Mouse (Mus musculus) kidney, embryonic 15.5 days (tissue): ENCODE measurements around the gene Ticam1. TPM values are rescaled to one million over a fixed set of nuclear protein-coding genes. Genes with fewer than 3 reads are reported as not detected.
"Not testable (repeated sequence)": the region's sequence is repeated elsewhere in the genome, so short reads cannot be mapped to it uniquely, and the experiment has no call there.

Source experiments
- ATAC-seq: fragments of 200-750 bp; cut with Nextera tagmentation; replicated peaks from 2 replicates; pipeline ENCODE4 v1.8.0; 2017; ENCODE audit warnings: moderate TSS enrichment; ENCODE audit not compliant: low FRiP score
- H3K27ac ChIP-seq: fragments of 300-500 bp; sonication (generic); 2 replicates; pipeline ENCODE4 v1.5.1; 2015; ENCODE audit warnings: mild to moderate bottlenecking, inconsistent platforms
- H3K27me3 ChIP-seq: fragments of 300-500 bp; sonication (generic); 2 replicates; pipeline ENCODE4 v1.6.1; 2015; ENCODE audit warnings: inconsistent platforms
- H3K36me3 ChIP-seq: fragments of 300-500 bp; sonication (generic); 2 replicates; pipeline ENCODE4 v1.6.1; 2015; ENCODE audit warnings: inconsistent platforms
- H3K4me1 ChIP-seq: fragments of 300-500 bp; sonication (generic); 2 replicates; pipeline ENCODE4 v1.6.1; 2015; ENCODE audit warnings: inconsistent platforms
- H3K4me2 ChIP-seq: fragments of 300-500 bp; sonication (generic); 2 replicates; pipeline ENCODE4 v1.6.1; 2015; ENCODE audit warnings: moderate library complexity, mild to moderate bottlenecking, inconsistent platforms
- H3K4me3 ChIP-seq: fragments of 300-500 bp; sonication (generic); replicated peaks from 2 replicates; pipeline ENCODE4 v1.5.1; 2015; ENCODE audit warnings: mild to moderate bottlenecking, inconsistent platforms
- H3K9ac ChIP-seq: fragments of 300-500 bp; sonication (generic); 2 replicates; pipeline ENCODE4 v1.6.1; 2015; ENCODE audit warnings: mild to moderate bottlenecking, inconsistent platforms
- H3K9me3 ChIP-seq: fragments of 300-500 bp; sonication (generic); replicated peaks from 2 replicates; pipeline ENCODE4 v1.6.1; 2016; ENCODE audit warnings: inconsistent platforms
- WGBS: fragments of 180-500 bp; shearing (Covaris S2); methylation state at CpG from one replicate; pipeline ENCODE4 v1.1.7; 2015; ENCODE audit warnings: mixed read lengths; 5-methylcytosine and 5-hydroxymethylcytosine counted together
- polyA plus RNA-seq: library from polyadenylated mRNA; unstranded; fragments of >200 nt; fragmentation: Nextera tagmentation; extraction: Ambion mirVana; gene quantifications from 2 replicates; pipeline ENCODE4 v1.2.1, GENCODE M21; 2015

Ticam1 gene
- polyA plus RNA-seq, 1 experiment from 2014 or later = 6.0 TPM

- Histone ChIP-seq H3K4me2 (peak overlapping the region; percentile 93; the same call in 1 of the 2 replicates), H3K4me1 (peaks cover 53% of the 10 kb centered on the region), H3K36me3 (peaks cover 53% of the 10 kb centered on the region), H3K4me3 (peak overlapping the region; percentile 71; the same call in 1 of the 2 replicates)
- not testable (repeated sequence) for H3K27ac ChIP-seq, H3K9me3 ChIP-seq, ATAC-seq, H3K9ac ChIP-seq, H3K27me3 ChIP-seq
- WGBS = 89% methylated on average over 19 of the region's 19 CpGs
Observed at GRCm38 (mm10) chr17:56258269-56258668, 18.3 kb downstream of the Ticam1 start.

- peak overlapping the region; percentile 85 for H3K27ac ChIP-seq
- no peaks in the 10 kb centered on the region for H3K27me3 ChIP-seq
- peaks cover 53% of the 10 kb centered on the region for H3K4me1 ChIP-seq
- H3K36me3 ChIP-seq = peaks cover 44% of the 10 kb centered on the region
- no peaks in the 10 kb centered on the region for H3K9me3 ChIP-seq
- peak overlapping the region; percentile 67 for H3K9ac ChIP-seq
- 7% methylated on average over 58 of the region's 58 CpGs for WGBS
- peak; percentile 1; the same call in 1 of the 2 replicates for ATAC-seq
- peak overlapping the region; percentile 71 for H3K4me3 ChIP-seq
- peak overlapping the region; percentile 93 for H3K4me2 ChIP-seq
Observed at GRCm38 (mm10) chr17:56257181-56257894, 19.2 kb downstream of the Ticam1 start.

- peak within 1 kb of the TSS; percentile 67 for H3K9ac ChIP-seq
- peak; percentile 91 for ATAC-seq
- H3K4me2 ChIP-seq = peak within 1 kb of the TSS; percentile 93
- no peaks in the 10 kb centered on the region for H3K27me3 ChIP-seq
- H3K9me3 ChIP-seq = no peaks in the 10 kb centered on the region
- H3K36me3 ChIP-seq = peaks cover 36% of the 10 kb centered on the region
- H3K27ac ChIP-seq = peak within 1 kb of the TSS; percentile 97
- H3K4me1 ChIP-seq = peaks cover 51% of the 10 kb centered on the region
- H3K4me3 ChIP-seq = peak within 1 kb of the TSS; percentile 71
- under 1% methylated on average over 28 of the region's 28 CpGs for WGBS
Observed at GRCm38 (mm10) chr17:56256239-56256881, 20.2 kb downstream of the Ticam1 start, which contains the start of gene Fem1a. Gene Fem1a (plus strand): TSS chr17:56256810.

DNA sequence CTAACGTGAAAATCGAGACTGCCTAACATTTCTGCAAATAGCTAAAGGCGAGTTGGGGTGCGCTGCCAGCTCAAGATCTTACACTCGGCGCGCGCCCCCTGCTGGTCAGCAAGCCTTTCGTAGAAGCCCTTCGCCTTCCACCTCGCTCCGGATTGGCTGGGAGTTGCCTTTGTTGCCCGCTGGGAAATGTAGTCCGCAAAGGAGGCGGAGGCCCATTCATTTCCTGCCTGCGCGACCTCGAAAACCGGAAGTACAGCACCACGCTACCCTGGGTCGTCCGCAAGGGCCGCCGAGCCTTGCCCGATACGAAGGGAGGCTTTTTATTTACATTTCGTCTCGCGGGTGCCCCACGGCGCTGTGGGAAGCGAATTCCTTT is 20.7 kb downstream of the Ticam1 start:
- under 1% methylated on average over 32 of the region's 32 CpGs for WGBS

DNA sequence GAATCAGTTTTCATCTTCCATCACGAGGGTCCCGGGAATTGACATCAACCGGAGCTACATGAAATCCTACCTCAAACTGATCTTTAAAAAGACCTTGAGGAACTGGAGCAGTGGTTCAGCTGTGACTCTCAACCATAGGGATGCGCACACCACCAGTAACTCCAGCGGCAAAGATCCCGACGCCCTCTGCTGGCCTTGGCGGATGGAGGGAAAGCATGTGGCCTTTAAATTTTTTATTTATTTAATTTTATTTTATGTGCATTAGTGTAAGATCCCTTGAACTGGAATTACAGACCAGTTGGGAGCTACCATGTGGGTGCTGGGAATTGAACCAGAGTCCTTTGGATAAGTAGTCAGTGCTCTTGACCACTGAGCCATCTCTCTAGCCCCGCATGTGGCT is 21.2 kb downstream of the Ticam1 start:
- H3K27me3 ChIP-seq = no peaks in the 10 kb centered on the region
- WGBS = 18% methylated on average over 9 of the region's 9 CpGs
- H3K4me3 ChIP-seq = peak overlapping the region; percentile 71
- peaks cover 48% of the 10 kb centered on the region for H3K4me1 ChIP-seq
- H3K27ac ChIP-seq = peak overlapping the region; percentile 54
- H3K36me3 ChIP-seq = peaks cover 27% of the 10 kb centered on the region
- H3K9ac ChIP-seq = no peak overlapping the region
- peak overlapping the region; percentile 66 for H3K4me2 ChIP-seq
- no peaks in the 10 kb centered on the region for H3K9me3 ChIP-seq
- no peak for ATAC-seq

More for the DNA sequence above, 20.7 kb downstream of the Ticam1 start:
- Histone ChIP-seq H3K9ac (peak overlapping the region; percentile 53), H3K27ac (peak overlapping the region; percentile 97), H3K4me1 (peaks cover 50% of the 10 kb centered on the region), H3K27me3 (no peaks in the 10 kb centered on the region), H3K4me3 (peak overlapping the region; percentile 71), H3K4me2 (peak overlapping the region; percentile 66), H3K36me3 (peaks cover 31% of the 10 kb centered on the region), H3K9me3 (no peaks in the 10 kb centered on the region)
- peak; percentile 92 for ATAC-seq

- ATAC-seq = no peak
- H3K4me1 ChIP-seq = peaks cover 40% of the 10 kb centered on the region
- H3K4me2 ChIP-seq = no peak overlapping the region
- no peaks in the 10 kb centered on the region for H3K9me3 ChIP-seq
- H3K36me3 ChIP-seq = peaks cover 19% of the 10 kb centered on the region
- H3K9ac ChIP-seq = no peak overlapping the region
- 84% methylated on average over 4 of the region's 4 CpGs for WGBS
- no peak overlapping the region for H3K27ac ChIP-seq
- H3K4me3 ChIP-seq = no peak overlapping the region
- no peaks in the 10 kb centered on the region for H3K27me3 ChIP-seq
Observed at GRCm38 (mm10) chr17:56254695-56255094, 21.9 kb downstream of the Ticam1 start.

DNA sequence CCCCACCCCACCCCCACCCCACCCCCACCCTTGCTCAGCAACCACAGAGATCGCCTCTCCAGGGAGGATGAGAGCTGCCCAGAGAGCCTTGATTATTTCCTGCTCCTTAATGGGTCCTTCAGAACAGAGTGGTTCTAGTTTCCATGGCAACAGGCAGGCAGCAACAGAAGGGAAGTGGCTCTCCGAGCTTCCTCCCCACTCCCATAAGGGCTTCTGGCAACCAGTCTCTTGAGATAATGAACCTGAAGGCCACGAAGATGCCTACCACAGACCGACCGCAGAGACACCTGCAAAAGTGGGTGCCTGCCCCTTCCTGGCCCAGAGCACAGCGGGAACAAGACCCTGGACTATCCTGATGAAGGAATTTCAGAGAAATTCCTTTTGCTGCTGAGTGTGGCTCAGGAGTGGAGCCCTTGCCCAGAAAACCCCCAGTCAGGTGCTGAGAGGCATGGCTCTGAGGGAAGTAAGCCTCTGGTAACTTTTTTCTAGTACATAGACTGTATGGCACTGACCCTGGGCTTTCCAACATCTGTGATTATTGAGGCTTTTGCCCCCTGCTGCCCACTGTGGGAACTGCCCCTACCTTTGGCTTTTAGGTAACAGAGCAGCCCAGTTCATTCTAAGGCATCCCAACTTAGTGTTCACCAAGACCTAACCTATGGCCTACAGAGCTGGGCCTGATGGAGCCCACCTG is 25.3 kb downstream of the Ticam1 start:
- 24% methylated on average over 6 of the region's 6 CpGs for WGBS
- H3K27ac ChIP-seq = 0 out of 2 replicates have a peak overlapping the region, but pooled peaks have one; percentile 27
- 0 out of 2 replicates have a peak overlapping the region, but pooled peaks have one; percentile 28 for H3K4me2 ChIP-seq
- no peaks in the 10 kb centered on the region for H3K9me3 ChIP-seq
- peaks cover 15% of the 10 kb centered on the region for H3K4me1 ChIP-seq
- H3K9ac ChIP-seq = no peak overlapping the region
- H3K27me3 ChIP-seq = no peaks in the 10 kb centered on the region
- no peak for ATAC-seq
- H3K36me3 ChIP-seq = no peaks in the 10 kb centered on the region
- no peak overlapping the region for H3K4me3 ChIP-seq

- WGBS = 68% methylated on average over 7 of the region's 7 CpGs
- no peak for ATAC-seq
- no peak overlapping the region for H3K9ac ChIP-seq
- 0 out of 2 replicates have a peak, but pooled peaks cover 3% of the 10 kb centered on the region for H3K4me1 ChIP-seq
- H3K9me3 ChIP-seq = no peaks in the 10 kb centered on the region
- no peaks in the 10 kb centered on the region for H3K36me3 ChIP-seq
- H3K4me2 ChIP-seq = no peak overlapping the region
- H3K27ac ChIP-seq = no peak overlapping the region
- H3K27me3 ChIP-seq = peaks cover 9% of the 10 kb centered on the region
- H3K4me3 ChIP-seq = no peak overlapping the region
Observed at GRCm38 (mm10) chr17:56245608-56246007, 31.0 kb downstream of the Ticam1 start.

DNA sequence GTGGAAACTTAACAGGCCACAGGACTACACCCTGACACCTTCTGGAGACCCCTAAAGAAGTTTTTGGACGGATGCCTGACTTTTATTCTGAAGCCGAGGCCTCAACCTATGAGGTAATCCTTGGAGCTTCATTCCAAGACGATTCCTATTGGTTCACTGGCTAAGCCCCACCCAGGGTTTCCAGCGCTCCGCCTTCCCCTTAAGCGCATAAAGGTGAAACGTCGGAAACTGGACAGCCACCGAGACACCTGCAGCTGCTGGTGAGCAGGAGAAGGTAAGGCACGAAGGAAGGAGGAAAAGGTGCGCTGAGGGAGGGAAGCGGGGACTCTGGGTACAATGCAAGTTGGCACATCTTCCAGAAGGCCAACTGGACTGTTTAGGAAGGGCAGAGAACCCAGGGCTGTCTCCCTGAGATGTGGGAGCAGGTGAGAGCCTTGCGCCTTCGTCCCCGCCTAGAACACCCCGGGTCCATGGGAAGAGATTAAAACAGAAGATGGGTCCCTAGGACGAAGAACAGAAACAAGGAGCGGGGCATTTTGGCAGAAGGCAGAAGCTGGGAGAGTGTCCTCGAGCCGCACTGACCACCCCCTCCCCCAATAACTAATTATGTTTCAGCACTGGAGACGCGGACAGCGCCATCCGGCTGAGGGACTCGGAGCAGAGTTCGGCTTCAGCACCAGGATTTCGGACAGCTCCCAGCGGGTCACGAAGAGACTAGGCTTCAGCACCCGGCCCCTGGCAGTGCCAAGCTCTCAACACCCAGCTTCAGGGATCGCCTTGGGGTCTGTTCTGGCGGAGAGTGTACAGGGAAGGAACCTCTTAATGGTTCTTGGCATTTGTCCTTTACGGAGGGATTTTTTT is 34.8 kb downstream of the Ticam1 start:
- Histone ChIP-seq H3K27me3 (peaks cover 14% of the 10 kb centered on the region), H3K9ac (no peak overlapping the region), H3K27ac (no peak overlapping the region), H3K4me2 (no peak overlapping the region), H3K4me3 (peak overlapping the region; percentile 1; the same call in 1 of the 2 replicates), H3K9me3 (no peaks in the 10 kb centered on the region), H3K4me1 (0 out of 2 replicates have a peak, but pooled peaks cover 3% of the 10 kb centered on the region), H3K36me3 (no peaks in the 10 kb centered on the region)
- peak; percentile 86 for ATAC-seq
- WGBS = under 1% methylated on average over 33 of the region's 33 CpGs

DNA sequence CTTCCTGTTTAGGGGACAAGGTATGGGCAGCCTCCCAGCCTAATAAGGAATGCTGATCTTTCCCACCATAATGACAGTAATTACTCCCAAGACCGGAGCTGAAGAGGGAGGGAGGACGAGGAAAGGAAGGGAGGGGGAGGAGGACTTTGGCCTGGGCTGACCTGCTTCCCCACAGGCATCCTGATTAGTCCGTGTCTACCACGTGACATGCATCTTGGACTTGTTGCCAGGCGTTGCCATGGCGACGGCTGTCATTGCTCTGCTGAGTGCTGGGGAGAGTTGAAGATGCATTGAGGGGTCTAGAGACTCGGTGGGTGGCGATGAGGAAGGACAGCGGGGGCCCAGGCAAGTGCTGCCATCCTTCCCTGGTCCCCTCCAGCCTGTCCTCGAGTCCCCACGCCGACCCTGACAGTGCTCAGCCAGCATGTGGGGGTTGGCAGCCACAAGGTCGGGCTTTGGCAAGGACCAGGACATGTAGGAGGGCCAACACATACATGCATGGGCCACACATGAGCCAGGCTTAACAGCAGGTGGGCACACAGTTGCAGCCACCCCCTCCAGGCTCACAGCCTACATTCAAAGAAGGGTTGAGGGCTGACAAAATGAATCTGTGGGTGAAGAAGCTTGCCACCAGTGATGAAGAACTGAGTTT is 42.6 kb downstream of the Ticam1 start:
- Histone ChIP-seq H3K9ac (no peak overlapping the region), H3K4me1 (peaks cover 5% of the 10 kb centered on the region; the same call in 1 of the 2 replicates), H3K27ac (no peak overlapping the region), H3K4me2 (no peak overlapping the region), H3K27me3 (0 out of 2 replicates have a peak, but pooled peaks cover 4% of the 10 kb centered on the region), H3K36me3 (no peaks in the 10 kb centered on the region), H3K4me3 (no peak overlapping the region), H3K9me3 (no peaks in the 10 kb centered on the region)
- peak; percentile 46; the same call in 1 of the 2 replicates for ATAC-seq
- WGBS = 3% methylated on average over 14 of the region's 14 CpGs

GRCm38 (mm10) chr17:56233389-56233788 is 43.2 kb downstream of the Ticam1 start:
- H3K4me1 ChIP-seq = peaks cover 5% of the 10 kb centered on the region; the same call in 1 of the 2 replicates
- no peak overlapping the region for H3K4me3 ChIP-seq
- H3K27ac ChIP-seq = no peak overlapping the region
- H3K9ac ChIP-seq = no peak overlapping the region
- ATAC-seq = no peak
- H3K4me2 ChIP-seq = no peak overlapping the region
- no peaks in the 10 kb centered on the region for H3K9me3 ChIP-seq
- WGBS = 52% methylated on average over 8 of the region's 8 CpGs
- 0 out of 2 replicates have a peak, but pooled peaks cover 4% of the 10 kb centered on the region for H3K27me3 ChIP-seq
- no peaks in the 10 kb centered on the region for H3K36me3 ChIP-seq
